Mouse (Mus musculus) megakaryocyte-erythroid progenitor cell, adult 5-6 weeks (primary cell): ENCODE results near the gene Kmt2a. TPM values are rescaled to one million over a fixed set of nuclear protein-coding genes. Genes with fewer than 3 reads are reported as not detected.

Experiments
- ATAC-seq: replicated peaks from 2 replicates; pipeline ENCODE4 v1.8.0; 2016; ENCODE audit warnings: mild to moderate bottlenecking, inconsistent platforms; ENCODE audit not compliant: severe bottlenecking, poor library complexity, low FRiP score, low TSS enrichment
- total RNA-seq, 2 experiments: library from RNA; stranded (forward) in 1 of 2; stranded (reverse) in 1 of 2; fragments of 200-1000, 215-1000 nt in 1 of 2; fragments of >200 nt in 1 of 2; fragmentation: Nextera tagmentation in 1 of 2; gene quantifications; 2 replicates each; pipeline ENCODE4 v1.2.3; 2014 to 2017

Gene Kmt2a
- total RNA-seq, 2 experiments from 2014 or later: 14.0 to 97.4 TPM

DNA sequence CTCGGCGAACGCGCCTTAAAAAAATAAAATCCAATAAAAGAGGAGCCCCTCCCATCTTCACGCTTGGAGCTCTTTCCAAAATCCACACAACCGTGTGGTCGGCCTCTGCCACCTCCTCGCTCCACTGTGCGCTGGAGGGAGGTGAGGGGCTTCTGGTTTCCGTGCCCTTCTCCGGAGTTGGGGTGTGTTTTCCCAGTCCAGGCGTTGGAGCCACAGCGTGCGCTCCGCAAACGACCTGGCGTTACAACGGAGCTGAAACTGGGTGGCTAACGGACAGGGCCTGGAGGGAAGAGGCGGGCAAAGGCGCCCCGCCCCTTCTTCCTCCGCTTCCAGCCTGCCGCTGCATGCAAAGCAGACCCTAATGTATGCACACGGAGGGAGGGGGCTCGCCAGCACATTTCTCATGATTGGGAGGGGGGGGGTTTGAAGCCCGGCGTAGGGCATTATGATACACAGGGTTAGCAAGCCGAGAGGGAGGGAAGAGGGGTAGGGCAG, 892 bp upstream of the Kmt2a start:
- peak; percentile 66 for ATAC-seq

DNA sequence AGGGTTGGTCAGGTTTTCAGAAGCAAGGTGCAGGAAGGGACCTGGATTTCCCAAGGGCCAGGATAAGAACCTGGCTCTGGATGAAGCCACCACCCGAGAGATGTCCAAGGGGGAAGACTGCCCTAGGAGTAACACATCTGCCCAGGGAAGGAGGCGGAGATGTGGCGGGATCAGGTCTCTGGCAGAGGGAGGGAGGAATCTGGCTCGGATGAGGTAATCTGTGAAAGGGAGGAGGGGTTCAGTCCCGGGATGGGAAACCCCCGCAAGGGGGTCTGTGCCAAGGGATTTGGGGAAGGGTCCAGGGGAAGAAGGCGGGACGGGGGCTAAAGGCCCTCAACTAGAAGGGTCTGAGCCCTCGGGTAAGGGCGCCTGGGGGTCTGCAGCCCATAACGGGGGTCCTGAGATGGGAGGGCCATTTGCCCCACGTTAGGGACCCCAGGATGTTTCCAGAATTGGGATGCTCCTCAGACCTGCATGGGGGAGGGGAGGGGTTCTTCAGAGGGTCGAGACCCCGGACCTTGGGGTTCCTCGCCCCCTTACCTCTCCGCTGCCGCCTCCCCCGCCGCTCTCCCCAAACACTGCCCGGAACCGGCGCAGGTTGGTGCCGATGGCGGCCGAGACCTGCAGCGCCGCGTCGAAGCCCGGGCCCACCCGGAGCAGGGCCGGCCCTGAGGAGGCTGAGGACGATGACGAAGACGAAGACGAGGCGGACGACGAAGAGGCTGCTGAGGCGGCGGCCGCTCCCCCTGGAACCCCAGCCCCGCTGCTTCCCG, 601 bp downstream of the Kmt2a start:
- ATAC-seq: no peak

DNA sequence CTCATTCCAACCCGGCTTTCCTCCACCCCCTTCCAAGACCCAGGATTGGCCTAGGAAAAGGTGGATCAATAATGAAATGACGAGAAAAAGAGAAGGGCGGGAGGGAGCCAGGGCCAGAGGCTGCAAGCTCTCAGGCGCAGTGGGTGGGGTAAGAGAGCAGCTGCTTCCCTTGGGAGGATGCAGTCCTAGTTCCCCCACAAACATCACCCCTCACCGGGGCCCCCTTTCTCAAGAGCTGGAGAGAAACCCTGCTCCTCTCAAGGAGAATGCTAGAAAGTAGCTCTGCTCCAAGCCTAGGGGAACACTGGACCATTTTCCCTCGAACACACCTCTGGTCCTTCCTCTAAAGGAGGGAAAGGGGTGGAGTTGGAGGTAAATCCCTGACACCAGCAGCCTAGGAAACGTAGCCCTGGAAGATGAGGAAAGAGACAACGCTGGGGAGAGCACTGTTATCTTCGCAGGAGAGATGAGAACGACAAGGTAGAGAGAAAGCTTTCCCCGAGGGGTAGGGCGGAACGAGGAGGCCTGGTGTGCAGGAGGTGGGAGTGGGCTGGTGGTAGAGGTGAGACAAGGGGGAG, 1.3 kb downstream of the Kmt2a start:
- no peak for ATAC-seq

DNA sequence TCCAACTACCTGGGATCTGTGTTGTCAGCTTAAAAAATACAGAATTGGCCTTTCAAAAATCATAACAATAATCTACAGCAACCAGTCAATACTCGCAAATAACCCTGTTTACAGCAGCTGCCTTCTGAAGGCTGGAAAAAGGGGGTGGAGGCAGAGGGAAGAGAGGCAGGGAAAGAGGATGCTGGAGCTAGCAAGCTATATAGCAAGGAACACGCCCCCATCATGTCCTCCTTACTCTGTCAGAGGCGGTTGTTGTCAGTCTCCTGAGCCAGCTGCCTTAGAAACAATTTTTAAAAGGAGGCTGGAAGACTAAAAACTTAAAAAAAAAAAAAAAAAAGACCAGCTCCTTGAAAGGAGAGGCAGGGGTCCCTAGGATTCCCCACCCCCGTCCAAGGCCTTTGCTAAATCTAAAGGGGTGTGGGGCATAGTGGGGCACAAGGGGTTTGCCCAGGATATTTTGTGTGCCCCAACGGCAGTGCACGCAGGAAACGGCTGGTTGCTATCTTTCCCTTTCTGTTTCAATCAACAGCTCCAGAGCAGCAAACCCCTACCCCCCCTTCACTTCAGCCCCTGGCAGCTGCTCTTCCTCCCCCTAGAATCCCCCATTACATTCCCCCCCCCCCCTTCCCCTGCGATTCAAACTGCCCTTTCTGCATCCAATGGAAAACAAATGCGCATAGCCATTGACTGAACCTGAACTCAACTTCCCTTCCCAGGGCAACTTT, 2.2 kb downstream of the Kmt2a start:
- no peak for ATAC-seq

DNA sequence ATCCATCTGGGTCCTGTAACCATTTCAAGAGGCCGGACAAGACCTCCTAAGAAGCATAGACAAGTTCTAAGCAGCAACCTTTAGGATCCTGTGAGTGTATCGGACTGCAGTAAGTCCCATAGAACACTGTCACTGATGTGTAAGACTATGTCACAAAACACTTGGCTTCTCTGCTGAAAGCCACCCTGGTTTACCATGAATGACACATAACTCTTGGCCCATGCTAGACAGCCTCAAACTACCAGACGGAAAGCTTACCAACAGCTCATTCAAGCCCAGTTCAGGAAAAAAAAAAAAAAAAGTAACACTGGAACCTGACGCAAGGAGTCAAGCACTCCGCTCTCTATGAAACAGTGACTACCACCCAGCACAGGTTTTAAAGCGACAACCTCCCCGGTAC, 3.4 kb downstream of the Kmt2a start:
- no peak for ATAC-seq

DNA sequence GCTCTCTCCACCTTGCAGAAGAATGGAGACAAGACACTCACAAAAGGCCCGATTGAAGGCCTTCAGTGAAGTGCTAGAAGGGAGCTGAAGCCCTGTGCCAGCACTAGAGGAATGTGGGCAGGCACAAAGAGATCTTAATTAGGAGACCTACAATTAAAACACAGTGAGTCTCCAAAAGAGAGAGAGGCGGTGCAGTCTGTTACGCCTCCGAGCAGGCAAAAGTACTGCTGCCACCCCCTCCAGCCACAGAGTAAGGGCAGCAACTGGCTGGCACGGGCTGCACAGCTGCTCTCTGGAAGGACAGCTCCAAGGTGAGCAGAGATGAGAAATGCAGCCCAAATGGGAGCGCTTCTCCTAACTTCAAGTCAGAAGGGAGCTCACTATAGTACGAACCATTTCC, 5.6 kb downstream of the Kmt2a start:
- no peak for ATAC-seq

DNA sequence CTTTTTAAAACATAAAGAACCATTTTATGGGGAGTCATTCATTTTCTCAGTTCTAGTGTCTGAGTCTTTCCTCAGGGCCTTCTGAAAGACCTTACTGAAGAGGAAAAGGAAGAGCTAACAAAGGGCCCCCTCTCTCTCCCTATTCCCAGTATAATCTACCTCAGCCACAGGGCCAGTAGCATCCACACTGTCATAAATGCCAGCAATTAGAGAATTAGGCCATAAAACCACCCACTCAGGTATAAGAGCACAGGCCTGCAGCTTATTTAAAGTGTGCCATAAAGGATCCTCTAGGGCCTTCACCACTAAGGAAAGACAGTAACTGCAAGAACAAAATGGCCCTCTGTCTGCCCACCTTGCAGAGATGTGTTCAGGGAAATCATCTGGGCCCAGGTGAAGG, 6.9 kb downstream of the Kmt2a start:
- no peak for ATAC-seq

DNA sequence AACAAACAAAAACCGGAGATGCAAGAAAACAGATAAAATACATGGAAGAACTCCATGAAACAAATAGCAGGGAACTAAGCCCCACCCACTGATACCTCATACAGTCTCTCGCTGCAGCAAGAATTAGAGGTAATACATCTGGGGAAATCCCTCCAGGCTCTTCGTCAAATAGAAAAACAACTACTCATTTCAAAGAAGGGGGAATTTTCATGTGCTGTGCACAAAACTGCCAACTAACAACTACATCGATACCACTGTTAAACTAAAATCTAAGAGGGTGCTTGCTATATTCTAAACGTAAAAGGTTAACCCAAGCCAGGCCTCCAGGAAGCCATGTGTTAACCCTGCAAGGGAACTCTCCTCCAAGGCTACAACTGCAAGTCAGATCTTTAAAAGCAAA, 7.4 kb downstream of the Kmt2a start:
- no peak for ATAC-seq

DNA sequence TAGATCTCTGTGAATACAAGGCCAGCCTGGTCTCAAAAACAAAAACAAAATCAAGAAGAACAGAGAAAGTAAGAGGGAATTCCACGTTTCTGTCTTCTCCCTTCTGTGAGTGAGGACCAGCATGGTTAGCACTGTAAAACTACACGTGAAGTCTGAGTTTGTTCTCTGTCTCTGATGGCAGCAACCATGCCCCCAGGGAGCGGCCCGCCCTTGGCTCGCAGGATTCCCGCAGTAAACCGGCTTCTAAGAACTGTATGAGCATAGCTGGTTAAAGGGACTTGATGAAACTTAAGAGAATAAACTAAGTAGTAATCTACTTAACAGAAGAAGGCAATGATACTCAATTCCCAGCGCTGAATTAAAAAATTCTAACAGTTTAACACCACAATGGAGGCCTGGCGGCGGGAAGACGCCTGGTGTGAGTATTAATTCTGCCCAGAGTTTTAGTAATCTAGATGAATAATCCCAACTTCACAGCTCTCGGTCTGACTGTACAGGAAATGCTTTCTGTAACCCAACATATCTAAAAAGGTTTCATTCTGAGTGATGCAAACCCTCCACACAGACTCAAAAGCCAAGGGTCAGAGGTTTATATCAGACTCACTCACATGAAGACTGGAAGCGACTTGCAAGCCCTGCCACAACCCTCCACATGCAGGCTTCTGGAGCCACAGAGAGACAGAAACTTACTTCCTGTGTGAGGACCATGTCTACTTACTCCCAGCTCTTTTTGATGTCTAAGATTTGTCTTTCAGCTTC, 12.6 kb downstream of the Kmt2a start:
- ATAC-seq: no peak

DNA sequence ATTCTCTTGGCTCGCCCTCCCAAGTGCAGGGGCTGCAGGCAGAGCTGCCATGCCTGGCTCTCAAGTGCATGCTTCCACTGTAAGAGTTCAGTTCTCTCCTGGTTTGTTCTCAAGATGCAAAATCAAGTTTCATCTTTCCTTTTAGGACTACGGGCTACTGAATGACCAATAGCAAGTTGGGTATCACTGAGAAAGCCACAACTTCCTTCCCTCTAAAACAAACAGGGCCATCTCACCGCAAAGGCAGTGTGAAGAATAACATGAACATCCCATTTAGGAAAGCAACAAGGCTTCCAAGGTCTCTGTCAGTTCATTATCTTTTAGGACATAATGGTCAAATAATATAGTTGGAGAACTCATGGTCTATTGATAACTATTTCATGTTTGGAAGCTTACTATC, 13.4 kb downstream of the Kmt2a start:
- ATAC-seq: no peak

DNA sequence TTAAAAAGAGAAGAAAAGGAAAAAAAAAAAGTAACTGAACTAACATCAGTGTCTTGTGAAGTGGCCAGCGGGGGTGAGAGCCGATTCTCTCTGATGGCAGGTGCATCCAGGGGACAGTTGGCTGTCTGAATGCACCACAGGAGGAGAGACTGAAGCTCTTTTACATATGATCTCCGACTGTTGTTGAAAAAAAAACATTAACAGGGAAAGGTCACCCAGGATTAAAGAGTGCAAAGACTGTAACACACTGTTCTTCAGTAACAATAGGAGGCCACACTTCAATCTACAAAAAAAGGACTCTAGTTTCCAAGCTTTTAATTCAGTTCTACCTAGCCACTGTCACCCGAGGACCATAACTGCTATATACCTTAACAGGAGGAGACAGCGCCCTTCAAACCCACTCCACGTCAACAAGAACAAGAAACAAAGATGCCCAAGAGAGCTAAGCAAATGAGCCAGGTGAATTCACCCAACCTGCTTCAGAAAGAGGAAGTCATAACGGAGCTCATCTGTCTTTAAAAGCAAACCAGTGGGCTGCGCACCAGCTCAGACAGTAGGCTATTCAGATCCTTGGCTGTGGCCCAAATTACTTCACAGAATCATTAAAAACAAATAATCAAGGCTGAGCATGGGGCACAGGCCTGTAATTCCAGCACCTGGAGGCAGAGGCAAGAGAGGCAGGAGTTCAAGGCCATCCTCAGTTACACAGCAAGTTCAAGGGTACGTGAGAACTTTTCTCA, 14.4 kb downstream of the Kmt2a start:
- ATAC-seq: 0 out of 2 replicates have a peak, but pooled peaks have one; percentile 36

DNA sequence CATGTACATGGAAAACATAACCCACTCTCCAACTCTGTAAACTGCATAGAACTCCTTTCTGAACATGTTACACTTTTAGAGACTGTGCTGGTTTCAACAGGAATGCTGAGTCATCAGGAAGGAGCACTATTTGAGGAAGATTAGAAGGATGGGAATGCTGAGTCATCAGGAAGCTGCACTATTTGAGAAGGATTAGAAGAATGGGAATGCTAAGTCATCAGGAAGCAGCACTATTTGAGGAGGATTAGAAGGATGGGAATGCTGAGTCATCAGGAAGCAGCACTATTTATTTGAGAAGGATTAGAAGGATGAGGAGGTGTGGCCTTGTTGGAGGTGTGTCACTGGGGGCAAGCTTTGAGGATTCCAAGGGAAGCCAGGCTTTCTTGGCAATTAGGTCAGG, 20.0 kb downstream of the Kmt2a start:
- no peak for ATAC-seq

DNA sequence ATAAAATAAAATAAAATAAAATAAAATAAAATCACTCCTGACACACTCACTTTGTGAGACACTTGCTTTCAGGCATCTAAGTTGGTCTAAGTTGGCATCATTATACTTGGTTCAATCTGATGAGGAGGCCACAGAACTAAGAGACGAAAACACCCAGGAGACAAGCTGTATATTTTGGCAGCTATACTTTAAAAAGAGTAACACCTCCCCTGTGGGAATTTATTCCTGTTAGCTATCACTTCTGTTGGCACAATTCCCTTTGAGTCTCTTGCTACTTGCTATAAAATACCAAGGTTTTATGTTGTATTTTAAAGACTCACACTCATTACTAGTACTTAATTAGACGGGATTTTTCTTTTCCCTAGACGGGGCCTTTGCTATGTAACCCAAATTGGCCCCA, 22.4 kb downstream of the Kmt2a start:
- no peak for ATAC-seq

DNA sequence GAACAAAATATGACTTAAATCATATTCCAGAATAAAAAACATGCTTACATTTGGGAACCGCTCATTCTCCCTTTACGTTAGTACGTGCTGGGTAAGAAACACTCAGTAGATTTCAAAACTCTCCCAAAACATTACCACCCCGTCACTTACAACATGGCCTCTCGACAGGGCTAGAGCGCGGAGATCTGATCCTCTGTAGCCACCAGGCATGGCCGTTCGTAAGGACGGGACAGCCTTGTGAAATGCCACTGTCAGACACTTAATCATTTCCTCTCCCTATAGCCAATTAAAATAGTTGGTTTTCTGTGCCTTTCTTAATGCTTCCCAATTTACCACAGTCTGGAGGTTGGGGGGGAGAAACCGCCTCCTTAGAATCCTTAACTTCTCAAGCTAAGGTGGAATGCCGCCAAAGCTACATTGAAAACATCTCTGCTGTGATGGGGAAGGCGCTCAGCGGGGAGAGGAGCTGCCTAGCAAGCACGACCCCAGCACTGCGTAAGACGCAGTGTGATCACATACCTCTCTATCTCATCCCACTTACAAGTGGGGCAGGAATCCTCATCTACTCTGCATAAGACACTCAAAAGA, 23.6 kb downstream of the Kmt2a start:
- no peak for ATAC-seq

DNA sequence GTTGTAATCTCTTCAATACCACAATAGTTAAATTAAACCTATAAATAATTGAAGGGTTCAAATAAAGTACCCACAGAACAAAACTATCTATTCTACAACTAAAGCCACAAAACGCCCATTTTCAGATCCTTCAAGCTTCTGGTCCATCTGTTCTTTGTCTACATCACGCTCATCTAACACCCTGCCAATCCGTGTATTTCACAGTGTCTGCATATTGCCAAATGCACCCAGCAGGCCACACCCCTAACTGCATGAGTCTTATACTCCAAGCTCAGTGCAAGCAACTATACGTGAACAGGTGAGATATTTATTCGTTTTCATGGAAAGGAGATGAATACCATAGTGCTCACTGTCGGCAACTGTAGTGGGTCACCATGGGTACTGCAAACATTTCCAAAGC, 25.9 kb downstream of the Kmt2a start:
- no peak for ATAC-seq

DNA sequence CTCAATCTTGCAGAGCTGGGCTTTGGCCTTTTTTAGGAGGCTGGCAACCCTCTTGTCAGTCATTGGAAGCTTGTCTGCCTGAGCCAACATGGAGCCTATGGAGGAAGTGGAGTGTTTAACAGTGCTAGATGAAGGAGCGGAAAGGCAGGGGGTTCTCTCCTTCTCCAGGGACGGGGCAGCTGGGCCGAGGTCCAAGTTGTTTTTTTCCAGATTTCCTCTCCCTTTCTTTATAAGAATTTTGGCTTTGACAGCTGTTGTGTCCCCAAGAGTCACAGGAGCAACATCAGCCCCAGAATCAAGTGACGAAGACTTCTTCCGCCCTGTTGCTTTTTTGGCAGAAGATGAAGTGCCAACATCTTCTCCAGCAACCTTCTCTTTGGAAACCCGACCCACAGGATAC, 33.6 kb downstream of the Kmt2a start:
- ATAC-seq: no peak

DNA sequence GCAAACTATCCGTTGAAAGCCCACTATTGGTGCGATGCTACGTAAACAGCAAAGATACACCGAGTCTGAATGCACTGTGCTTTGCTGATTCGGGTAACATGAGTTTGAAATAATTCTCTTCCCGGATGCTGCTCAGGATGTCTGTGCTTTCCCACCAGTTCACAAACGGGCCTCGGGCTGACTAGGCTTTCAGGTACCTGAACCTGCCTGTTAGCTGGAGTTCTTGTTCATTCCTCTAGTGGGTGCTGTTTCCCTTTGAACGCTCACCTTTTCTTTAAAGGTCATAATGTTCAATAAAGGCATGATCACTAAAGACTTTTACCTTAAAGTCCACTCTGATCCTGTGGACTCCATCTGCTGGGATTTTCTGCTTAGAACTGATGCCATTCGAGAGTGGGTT, 39.9 kb downstream of the Kmt2a start:
- peak; percentile 67; the same call in 1 of the 2 replicates for ATAC-seq

DNA sequence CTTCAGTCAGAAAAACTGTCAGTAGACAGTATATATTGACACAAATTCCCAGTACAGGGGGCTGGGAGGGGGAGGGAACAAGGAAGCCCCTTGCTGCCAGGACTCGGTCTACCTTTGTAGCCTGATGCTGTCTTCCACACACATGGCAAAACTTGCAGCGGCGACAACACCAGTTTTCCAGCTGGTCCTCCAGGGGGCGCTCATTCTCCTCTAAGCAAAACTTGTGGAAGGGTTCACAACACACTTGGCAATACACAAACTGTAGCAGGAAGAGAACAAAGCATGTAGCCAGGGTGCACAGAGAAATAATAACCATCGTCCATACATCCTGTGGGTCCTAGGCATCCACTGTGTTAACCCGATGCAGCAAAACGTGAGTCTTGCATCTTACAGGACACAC, 44.7 kb downstream of the Kmt2a start:
- 0 out of 2 replicates have a peak, but pooled peaks have one; percentile 53 for ATAC-seq

DNA sequence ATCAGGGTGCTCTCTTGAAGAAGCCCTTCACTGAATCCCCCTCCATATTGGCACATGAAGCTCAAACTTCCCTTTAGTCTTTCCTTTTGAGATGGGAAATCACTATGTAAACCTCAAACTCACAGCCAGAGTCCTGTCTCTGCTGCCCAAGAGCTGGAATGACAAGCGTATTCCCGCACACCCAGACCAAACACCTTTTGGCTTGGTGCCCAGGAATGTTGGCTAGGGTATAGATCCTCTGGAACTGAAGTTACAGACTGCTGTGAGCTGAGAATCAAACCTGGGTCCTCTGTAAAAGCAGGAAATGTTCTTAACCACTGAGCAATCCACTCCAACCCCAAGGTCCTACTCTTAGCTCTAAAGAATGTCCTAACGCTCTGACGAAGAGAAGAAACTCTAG, 48.7 kb downstream of the Kmt2a start:
- no peak for ATAC-seq
